Mouse (Mus musculus) intestine, embryonic 15.5 days (tissue): ENCODE results near the gene 2210011C24Rik. TPM values are rescaled to one million over a fixed set of nuclear protein-coding genes. Genes with fewer than 3 reads are reported as not detected.

Experiments used
- ATAC-seq: fragments of 200-750 bp; cut with Nextera tagmentation; 2 replicates; pipeline ENCODE4 v1.8.0; 2017; ENCODE audit warnings: moderate TSS enrichment, moderate library complexity
- H3K27ac ChIP-seq: fragments of 300-500 bp; sonication (generic); 2 replicates; pipeline ENCODE4 v1.5.1; 2015; ENCODE audit warnings: mild to moderate bottlenecking, inconsistent platforms
- H3K27me3 ChIP-seq: fragments of 300-500 bp; sonication (generic); replicated peaks from 2 replicates; pipeline ENCODE4 v1.6.1; 2015; ENCODE audit warnings: inconsistent platforms
- H3K36me3 ChIP-seq: fragments of 300-500 bp; sonication (generic); 2 replicates; pipeline ENCODE4 v1.6.1; 2015; ENCODE audit warnings: inconsistent platforms
- H3K4me1 ChIP-seq: fragments of 300-500 bp; sonication (generic); replicated peaks from 2 replicates; pipeline ENCODE4 v1.6.1; 2015; ENCODE audit warnings: inconsistent platforms
- H3K4me2 ChIP-seq: fragments of 300-500 bp; sonication (generic); replicated peaks from 2 replicates; pipeline ENCODE4 v1.6.1; 2015; ENCODE audit warnings: mild to moderate bottlenecking, inconsistent platforms
- H3K4me3 ChIP-seq: fragments of 300-500 bp; sonication (generic); replicated peaks from 2 replicates; pipeline ENCODE4 v1.5.1; 2015; ENCODE audit warnings: inconsistent platforms
- H3K9ac ChIP-seq: fragments of 300-500 bp; sonication (generic); 2 replicates; pipeline ENCODE4 v1.6.1; 2015; ENCODE audit warnings: inconsistent platforms
- H3K9me3 ChIP-seq: fragments of 300-500 bp; sonication (generic); 2 replicates; pipeline ENCODE4 v1.6.1; 2016; ENCODE audit warnings: inconsistent platforms
- WGBS: fragments of 180-500 bp; shearing (Covaris S2); methylation state at CpG from one replicate; pipeline ENCODE4 v1.1.7; 2015; 5-methylcytosine and 5-hydroxymethylcytosine counted together
- polyA plus RNA-seq: library from polyadenylated mRNA; unstranded; fragments of >200 nt; fragmentation: Nextera tagmentation; extraction: Ambion mirVana; gene quantifications from 2 replicates; pipeline ENCODE4 v1.2.1, GENCODE M21; 2015

The 2210011C24Rik gene
- polyA plus RNA-seq, 1 experiment from 2014 or later = 1.5 TPM

- Histone ChIP-seq H3K4me2 (no peak overlapping the region), H3K4me1 (peaks cover 5% of the 10 kb centered on the region; the same call in 1 of the 2 replicates), H3K27me3 (peaks cover 26% of the 10 kb centered on the region), H3K36me3 (no peaks in the 10 kb centered on the region), H3K27ac (no peak overlapping the region), H3K4me3 (no peak overlapping the region), H3K9ac (no peak overlapping the region), H3K9me3 (no peaks in the 10 kb centered on the region)
- WGBS = 6% methylated on average over 5 of the region's 5 CpGs
- peak; percentile 37; the same call in 1 of the 2 replicates for ATAC-seq
Measured at GRCm38 (mm10) chr8:84039050-84039449, 27.1 kb upstream of the 2210011C24Rik start.

DNA sequence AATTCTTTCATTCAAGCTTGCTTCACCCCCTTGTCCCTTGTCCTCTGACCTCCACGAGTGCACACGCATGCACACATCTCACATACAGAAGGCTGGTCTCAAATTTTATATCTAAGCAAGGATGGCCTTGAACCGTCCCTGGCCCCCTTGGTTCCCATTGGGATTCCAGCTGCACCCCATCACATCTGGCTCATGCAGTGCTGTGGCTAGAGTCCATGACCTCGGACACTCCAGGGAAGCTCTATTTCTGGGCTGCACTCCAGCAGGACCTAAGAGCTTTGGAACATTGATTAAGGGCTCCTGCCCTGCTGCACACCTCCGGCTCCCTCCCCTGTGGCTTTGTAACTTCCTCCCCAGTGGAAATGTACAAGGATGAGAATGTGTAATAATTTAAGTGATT lies 26.0 kb upstream of the 2210011C24Rik start:
- no peak for ATAC-seq
- no peak overlapping the region for H3K27ac ChIP-seq
- WGBS = 60% methylated on average over 5 of the region's 5 CpGs
- H3K36me3 ChIP-seq = no peaks in the 10 kb centered on the region
- H3K9ac ChIP-seq = no peak overlapping the region
- no peak overlapping the region for H3K4me3 ChIP-seq
- peaks cover 5% of the 10 kb centered on the region; the same call in 1 of the 2 replicates for H3K4me1 ChIP-seq
- no peak overlapping the region for H3K4me2 ChIP-seq
- H3K9me3 ChIP-seq = no peaks in the 10 kb centered on the region
- peaks cover 15% of the 10 kb centered on the region for H3K27me3 ChIP-seq

DNA sequence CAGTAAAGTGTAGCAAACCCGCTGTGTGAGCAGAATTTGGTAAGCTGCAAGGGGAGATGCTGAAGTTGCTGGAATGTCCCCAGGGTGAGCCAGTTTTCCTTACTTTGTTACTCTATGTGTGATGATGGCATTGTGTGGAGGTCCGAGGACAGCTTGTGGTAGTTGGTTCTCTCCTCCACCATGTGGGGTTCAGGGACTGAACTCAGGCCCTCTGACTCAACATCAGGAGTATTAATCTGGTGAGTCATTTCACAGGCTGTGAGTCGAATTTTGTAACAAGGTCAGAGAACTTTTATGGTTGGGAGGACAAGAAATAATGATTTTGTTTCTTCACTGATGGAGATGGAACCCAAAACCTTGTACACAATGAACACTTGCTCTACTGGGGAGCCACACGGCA lies 20.8 kb upstream of the 2210011C24Rik start:
- no peak for ATAC-seq
- H3K4me2 ChIP-seq = no peak overlapping the region
- H3K4me1 ChIP-seq = no peaks in the 10 kb centered on the region
- no peaks in the 10 kb centered on the region for H3K36me3 ChIP-seq
- WGBS = 75% methylated on average over 4 of the region's 4 CpGs
- H3K4me3 ChIP-seq = no peak overlapping the region
- H3K27me3 ChIP-seq = 0 out of 2 replicates have a peak, but pooled peaks cover 2% of the 10 kb centered on the region
- no peak overlapping the region for H3K27ac ChIP-seq
- H3K9ac ChIP-seq = no peak overlapping the region
- no peaks in the 10 kb centered on the region for H3K9me3 ChIP-seq

DNA sequence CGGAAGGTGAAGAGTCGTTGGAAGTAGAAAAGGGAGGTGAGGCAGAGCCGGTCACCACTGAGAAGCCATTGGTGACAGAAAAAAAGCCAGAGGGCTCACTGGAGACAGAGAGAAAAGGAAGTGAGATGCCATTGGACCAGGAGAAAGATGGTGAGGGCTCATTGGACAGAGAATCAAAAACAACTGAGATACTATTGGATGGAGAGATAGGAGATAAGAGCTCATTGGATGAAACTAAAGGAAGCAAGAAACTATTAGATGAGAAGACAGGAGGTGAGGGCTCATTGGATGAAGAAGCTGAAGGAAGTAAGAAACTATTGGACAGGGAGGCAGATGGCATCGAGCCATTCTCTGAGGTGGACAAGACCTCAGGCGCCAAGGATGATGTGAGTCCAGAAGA lies 17.3 kb upstream of the 2210011C24Rik start:
- Histone ChIP-seq H3K36me3 (no peaks in the 10 kb centered on the region), H3K27ac (no peak overlapping the region), H3K27me3 (peaks cover 5% of the 10 kb centered on the region; the same call in 1 of the 2 replicates), H3K9ac (no peak overlapping the region), H3K4me2 (no peak overlapping the region), H3K9me3 (no peaks in the 10 kb centered on the region), H3K4me3 (no peak overlapping the region), H3K4me1 (peaks cover 16% of the 10 kb centered on the region; the same call in 1 of the 2 replicates)
- ATAC-seq = no peak
- 84% methylated on average over 5 of the region's 5 CpGs for WGBS

GRCm38 (mm10) chr8:84027449-84027848 lies 15.5 kb upstream of the 2210011C24Rik start:
- 21% methylated on average over 10 of the region's 10 CpGs for WGBS
- Histone ChIP-seq H3K27ac (no peak overlapping the region), H3K4me2 (no peak overlapping the region), H3K9ac (no peak overlapping the region), H3K4me1 (peaks cover 32% of the 10 kb centered on the region), H3K36me3 (no peaks in the 10 kb centered on the region), H3K27me3 (peaks cover 5% of the 10 kb centered on the region; the same call in 1 of the 2 replicates), H3K4me3 (no peak overlapping the region), H3K9me3 (no peaks in the 10 kb centered on the region)
- no peak for ATAC-seq

DNA sequence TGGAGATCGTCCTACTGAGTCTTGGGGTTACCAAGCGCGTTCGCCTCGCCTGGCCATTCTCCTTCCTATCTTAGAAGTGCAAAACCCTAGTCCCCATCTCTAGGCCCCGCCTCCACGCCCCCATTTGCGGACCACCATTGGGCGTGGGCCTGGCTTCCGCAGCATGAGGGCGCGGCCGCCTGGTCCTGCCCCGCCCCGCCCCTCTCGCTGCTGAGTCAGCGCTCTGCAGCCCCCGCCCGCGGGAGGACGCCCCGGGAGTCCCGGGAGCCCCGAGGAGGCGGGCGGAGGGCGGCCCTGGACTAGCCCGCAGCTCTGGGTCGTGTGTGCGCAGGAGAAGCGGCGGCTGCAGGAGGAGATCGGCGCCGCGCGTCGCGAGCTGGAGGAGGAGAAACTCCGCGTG lies 13.9 kb upstream of the 2210011C24Rik start:
- peak; percentile 44 for ATAC-seq
- H3K36me3 ChIP-seq = no peaks in the 10 kb centered on the region
- H3K9ac ChIP-seq = peak overlapping the region; percentile 41
- peak overlapping the region; percentile 89 for H3K4me2 ChIP-seq
- WGBS = 6% methylated on average over 41 of the region's 41 CpGs
- no peaks in the 10 kb centered on the region for H3K9me3 ChIP-seq
- peak overlapping the region; percentile 43 for H3K4me3 ChIP-seq
- peaks cover 7% of the 10 kb centered on the region; the same call in 1 of the 2 replicates for H3K27me3 ChIP-seq
- H3K27ac ChIP-seq = no peak overlapping the region
- H3K4me1 ChIP-seq = peaks cover 41% of the 10 kb centered on the region

GRCm38 (mm10) chr8:84024171-84024570 lies 12.2 kb upstream of the 2210011C24Rik start:
- no peak for ATAC-seq
- peaks cover 8% of the 10 kb centered on the region; the same call in 1 of the 2 replicates for H3K27me3 ChIP-seq
- peak overlapping the region; percentile 56 for H3K4me2 ChIP-seq
- WGBS = 15% methylated on average over 10 of the region's 10 CpGs
- H3K36me3 ChIP-seq = no peaks in the 10 kb centered on the region
- H3K4me1 ChIP-seq = peaks cover 47% of the 10 kb centered on the region
- no peaks in the 10 kb centered on the region for H3K9me3 ChIP-seq
- H3K27ac ChIP-seq = 0 out of 2 replicates have a peak overlapping the region, but pooled peaks have one; percentile 17
- no peak overlapping the region for H3K4me3 ChIP-seq
- no peak overlapping the region for H3K9ac ChIP-seq

DNA sequence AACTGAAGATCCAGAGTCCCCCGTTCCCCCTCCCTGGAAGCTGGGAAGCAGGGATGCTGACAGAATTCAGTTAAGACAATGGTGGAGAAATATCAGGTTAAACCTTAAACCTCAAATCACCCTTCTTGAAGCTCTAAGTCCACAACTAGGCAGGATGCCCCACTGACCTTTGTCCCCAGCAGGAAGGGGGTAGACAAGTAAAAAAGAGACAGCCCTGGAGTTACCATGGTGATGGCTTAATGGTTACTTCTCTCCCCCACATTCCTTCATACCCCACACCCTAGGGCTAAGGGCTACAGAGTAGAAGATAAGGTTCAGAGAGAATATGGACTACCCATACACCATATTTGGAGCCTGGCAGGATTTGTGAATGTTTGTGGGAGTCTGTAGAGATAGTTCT lies 11.7 kb upstream of the 2210011C24Rik start:
- Histone ChIP-seq H3K9ac (no peak overlapping the region), H3K27ac (0 out of 2 replicates have a peak overlapping the region, but pooled peaks have one; percentile 17), H3K4me1 (peaks cover 47% of the 10 kb centered on the region), H3K27me3 (peaks cover 8% of the 10 kb centered on the region; the same call in 1 of the 2 replicates), H3K9me3 (no peaks in the 10 kb centered on the region), H3K36me3 (no peaks in the 10 kb centered on the region), H3K4me3 (no peak overlapping the region), H3K4me2 (peak overlapping the region; percentile 56)
- ATAC-seq = peak; percentile 24; the same call in 1 of the 2 replicates
- 46% methylated on average over 1 of the region's 1 CpGs for WGBS

- 6% methylated on average over 5 of the region's 5 CpGs for WGBS
- peak overlapping the region; percentile 46; the same call in 1 of the 2 replicates for H3K27ac ChIP-seq
- peaks cover 47% of the 10 kb centered on the region for H3K4me1 ChIP-seq
- no peaks in the 10 kb centered on the region for H3K9me3 ChIP-seq
- no peaks in the 10 kb centered on the region for H3K36me3 ChIP-seq
- peak; percentile 34 for ATAC-seq
- H3K27me3 ChIP-seq = peaks cover 8% of the 10 kb centered on the region; the same call in 1 of the 2 replicates
- no peak overlapping the region for H3K9ac ChIP-seq
- no peak overlapping the region for H3K4me3 ChIP-seq
- peak overlapping the region; percentile 56 for H3K4me2 ChIP-seq
Measured at GRCm38 (mm10) chr8:84023085-84023484, 11.1 kb upstream of the 2210011C24Rik start.

- H3K36me3 ChIP-seq = no peaks in the 10 kb centered on the region
- H3K4me2 ChIP-seq = peak overlapping the region; percentile 56
- no peak overlapping the region for H3K9ac ChIP-seq
- peak overlapping the region; percentile 27 for H3K4me3 ChIP-seq
- peaks cover 42% of the 10 kb centered on the region for H3K4me1 ChIP-seq
- H3K27ac ChIP-seq = peak overlapping the region; percentile 42
- peak; percentile 13; the same call in 1 of the 2 replicates for ATAC-seq
- H3K27me3 ChIP-seq = 0 out of 2 replicates have a peak, but pooled peaks cover 5% of the 10 kb centered on the region
- no peaks in the 10 kb centered on the region for H3K9me3 ChIP-seq
- 35% methylated on average over 12 of the region's 12 CpGs for WGBS
Measured at GRCm38 (mm10) chr8:84021569-84021968, 9.6 kb upstream of the 2210011C24Rik start.

DNA sequence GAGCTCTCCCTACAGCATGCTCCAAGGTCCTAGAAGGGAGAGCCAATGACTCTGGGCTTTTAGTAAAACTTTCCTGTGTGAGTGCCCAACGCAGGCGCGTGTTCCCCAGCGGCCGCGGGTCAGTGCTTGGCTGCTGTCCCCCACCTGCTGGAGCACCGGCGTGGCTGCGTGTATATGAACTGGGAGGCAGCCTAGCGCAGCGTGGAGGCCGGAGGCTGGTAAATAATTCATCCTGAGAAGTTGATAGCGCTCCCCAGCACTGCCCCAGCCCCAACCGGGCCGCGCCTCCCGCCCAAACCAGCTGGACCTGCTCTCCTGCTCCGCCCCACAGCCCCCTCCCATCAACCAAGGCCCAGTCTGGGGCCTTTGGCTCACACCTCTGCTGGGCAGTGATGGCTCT lies 9.1 kb upstream of the 2210011C24Rik start, which contains the start of gene Palm3:
TSS of gene Palm3 (plus strand) at position 376 of the 400 bp plus-strand sequence.
- H3K9me3 ChIP-seq = no peaks in the 10 kb centered on the region
- no peak within 1 kb of the TSS for H3K9ac ChIP-seq
- 6% methylated on average over 18 of the region's 18 CpGs for WGBS
- no peaks in the 10 kb centered on the region for H3K36me3 ChIP-seq
- 0 out of 2 replicates have a peak, but pooled peaks cover 5% of the 10 kb centered on the region for H3K27me3 ChIP-seq
- peak within 1 kb of the TSS; percentile 27 for H3K4me3 ChIP-seq
- H3K27ac ChIP-seq = peak within 1 kb of the TSS; percentile 42
- peaks cover 37% of the 10 kb centered on the region for H3K4me1 ChIP-seq
- H3K4me2 ChIP-seq = peak within 1 kb of the TSS; percentile 56
- ATAC-seq = peak; percentile 74

- Histone ChIP-seq H3K4me1 (peaks cover 32% of the 10 kb centered on the region), H3K9ac (no peak overlapping the region), H3K4me3 (no peak overlapping the region), H3K27me3 (0 out of 2 replicates have a peak, but pooled peaks cover 3% of the 10 kb centered on the region), H3K27ac (no peak overlapping the region), H3K36me3 (no peaks in the 10 kb centered on the region), H3K4me2 (no peak overlapping the region), H3K9me3 (no peaks in the 10 kb centered on the region)
- WGBS = 71% methylated on average over 9 of the region's 9 CpGs
- ATAC-seq = no peak; the same call in 1 of the 2 replicates
Measured at GRCm38 (mm10) chr8:84019738-84020137, 7.8 kb upstream of the 2210011C24Rik start.

GRCm38 (mm10) chr8:84015833-84016232 lies 3.9 kb upstream of the 2210011C24Rik start:
- no peaks in the 10 kb centered on the region for H3K9me3 ChIP-seq
- H3K9ac ChIP-seq = no peak overlapping the region
- H3K27ac ChIP-seq = no peak overlapping the region
- no peak for ATAC-seq
- no peaks in the 10 kb centered on the region for H3K36me3 ChIP-seq
- peaks cover 26% of the 10 kb centered on the region for H3K27me3 ChIP-seq
- no peak overlapping the region for H3K4me2 ChIP-seq
- H3K4me1 ChIP-seq = peaks cover 24% of the 10 kb centered on the region
- no peak overlapping the region for H3K4me3 ChIP-seq
- WGBS = 95% methylated on average over 5 of the region's 5 CpGs
